Mouse (Mus musculus) small intestine, adult 2 months (tissue): Measurements from ENCODE around the gene Adgrg5.

Source experiments
- CTCF ChIP-seq: fragments of 200-500 bp; IDR thresholded peaks from 2 replicates; pipeline ENCODE4 v1.5.1; 2012; ENCODE audit warnings: low read depth, mild to moderate bottlenecking, control low read depth, inconsistent platforms, low read length, moderate library complexity, mixed read lengths; ENCODE audit not compliant: insufficient replicate concordance, insufficient read length; ENCODE audit errors: extremely low read depth
- POLR2A ChIP-seq: fragments of 200-500 bp; IDR thresholded peaks from 2 replicates; pipeline ENCODE4 v1.6.1; 2012; ENCODE audit warnings: low read depth, mild to moderate bottlenecking, control low read depth, inconsistent platforms, low read length, moderate library complexity

GRCm38 (mm10) chr8:94923405-94923804 lies at the start of gene Adgrg5:
- TF ChIP-seq CTCF (no peak), POLR2A (no peak)
